Mouse (Mus musculus) layer of hippocampus, postnatal 25 days (tissue): ENCODE results near the gene Cntrl. TPM values are rescaled to one million over a fixed set of nuclear protein-coding genes. Genes with fewer than 3 reads are reported as not detected.

Source experiments
- DNase-seq, 2 experiments: peaks; one replicate each; pipeline ENCODE4 v3.0.0; 2022; ENCODE audit warnings: mixed read lengths in 2 of 2, low spot score in 1 of 2; ENCODE audit errors: extremely low spot score in 1 of 2
- total RNA-seq, 2 experiments: library from RNA; stranded (reverse); gene quantifications; 2 replicates each; pipeline ENCODE4 v1.2.3; 2021

The Cntrl gene
- total RNA-seq, 2 experiments from 2014 or later = 7.2 to 12.2 TPM

- no peak for DNase-seq
Measured at GRCm38 (mm10) chr2:35110521-35110920, 1.2 kb downstream of the Cntrl start.

- DNase-seq = peak in 1 of 2 experiments; percentile 9
Measured at GRCm38 (mm10) chr2:35124716-35125115, 15.4 kb downstream of the Cntrl start.

- DNase-seq = no peak
Measured at GRCm38 (mm10) chr2:35131491-35131890, 22.2 kb downstream of the Cntrl start.

- peak; percentile 81 to 94 for DNase-seq
Measured at GRCm38 (mm10) chr2:35131991-35132661, 22.8 kb downstream of the Cntrl start.

- no peak for DNase-seq
Measured at GRCm38 (mm10) chr2:35132662-35133055, 23.4 kb downstream of the Cntrl start.

GRCm38 (mm10) chr2:35133891-35134290 lies 24.6 kb downstream of the Cntrl start:
- DNase-seq = no peak

GRCm38 (mm10) chr2:35138576-35138975 lies 29.3 kb downstream of the Cntrl start:
- DNase-seq = no peak

GRCm38 (mm10) chr2:35141673-35142072 lies 32.4 kb downstream of the Cntrl start:
- no peak for DNase-seq

GRCm38 (mm10) chr2:35148806-35149205 lies 39.5 kb downstream of the Cntrl start:
- no peak for DNase-seq

GRCm38 (mm10) chr2:35151303-35151882 lies 42.1 kb downstream of the Cntrl start:
- DNase-seq = no peak

GRCm38 (mm10) chr2:35153179-35153578 lies 43.9 kb downstream of the Cntrl start:
- no peak for DNase-seq

- no peak for DNase-seq
Measured at GRCm38 (mm10) chr2:35153844-35154554, 44.7 kb downstream of the Cntrl start.

GRCm38 (mm10) chr2:35156985-35157384 lies 47.7 kb downstream of the Cntrl start:
- no peak for DNase-seq

GRCm38 (mm10) chr2:35157836-35158235 lies 48.5 kb downstream of the Cntrl start:
- DNase-seq = no peak

- no peak for DNase-seq
Measured at GRCm38 (mm10) chr2:35158358-35158757, 49.1 kb downstream of the Cntrl start.

GRCm38 (mm10) chr2:35160206-35160605 lies 50.9 kb downstream of the Cntrl start:
- no peak for DNase-seq

GRCm38 (mm10) chr2:35161846-35162488 lies 52.7 kb downstream of the Cntrl start:
- DNase-seq = no peak

GRCm38 (mm10) chr2:35163396-35163795 lies 54.1 kb downstream of the Cntrl start:
- no peak for DNase-seq

- DNase-seq = no peak
Measured at GRCm38 (mm10) chr2:35165416-35165815, 56.1 kb downstream of the Cntrl start.

- no peak for DNase-seq
Measured at GRCm38 (mm10) chr2:35166816-35167215, 57.5 kb downstream of the Cntrl start.

- DNase-seq = no peak
Measured at GRCm38 (mm10) chr2:35169452-35169851, 60.2 kb downstream of the Cntrl start.
